Mouse (Mus musculus): ENCODE results near the gene Eif2d. TPM values are rescaled to one million over a fixed set of nuclear protein-coding genes. Genes with fewer than 3 reads are reported as not detected.

Gene Eif2d
- total RNA-seq, 1 experiment from 2014 or later = 32.8 TPM

GRCm38 (mm10) chr1:131208081-131208480 is 55.1 kb downstream of the Eif2d start:
- ATAC-seq (replicated peaks; ENCODE audit: low read depth, poor library complexity, severe bottlenecking) = no peak

GRCm38 (mm10) chr1:131208800-131209199 is 55.8 kb downstream of the Eif2d start:
- no peak for ATAC-seq (replicated peaks; ENCODE audit: low read depth, poor library complexity, severe bottlenecking)

DNA sequence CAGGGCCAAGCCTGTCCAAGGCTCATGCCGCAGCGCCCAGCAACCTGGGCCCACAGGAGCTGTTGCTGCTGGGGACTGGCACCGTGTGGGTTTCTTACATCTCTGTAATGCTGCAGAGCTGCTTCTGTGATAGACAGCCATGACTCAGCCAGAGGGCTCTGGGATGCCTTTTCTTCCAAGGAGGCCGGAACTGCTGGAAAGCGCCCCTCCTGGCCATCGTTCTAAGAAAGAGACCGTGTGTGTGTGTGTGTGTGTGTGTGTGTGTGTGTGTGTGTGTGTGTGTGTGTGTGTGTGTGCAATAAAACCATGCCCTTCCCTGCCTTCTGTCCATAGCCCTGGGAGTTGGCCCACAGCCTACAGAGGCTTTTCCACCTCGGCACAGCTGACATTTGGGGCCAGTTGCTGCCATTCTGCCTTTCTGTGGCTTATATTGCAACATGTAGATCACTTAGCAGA is 57.0 kb downstream of the Eif2d start:
- no peak for ATAC-seq (replicated peaks; ENCODE audit: low read depth, poor library complexity, severe bottlenecking)

DNA sequence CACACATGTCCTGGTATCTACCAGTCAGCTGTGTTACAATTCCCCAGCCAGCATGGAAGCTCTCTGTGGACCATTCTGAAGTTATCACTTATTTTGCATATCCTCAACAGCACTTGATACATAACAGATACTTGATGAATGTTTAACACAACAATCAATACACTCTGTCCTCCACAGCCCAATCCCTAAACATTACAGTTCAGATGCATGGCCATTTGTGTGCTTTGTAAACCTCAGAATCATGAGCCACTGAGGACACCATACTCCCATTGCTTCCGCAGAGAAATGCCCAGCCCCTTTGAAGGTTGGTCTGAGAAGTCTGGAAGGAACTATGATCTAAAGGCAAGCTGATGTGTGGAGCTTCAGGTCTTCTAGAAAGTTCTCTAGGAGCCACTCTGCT is 58.7 kb downstream of the Eif2d start:
- ATAC-seq (replicated peaks; ENCODE audit: low read depth, poor library complexity, severe bottlenecking) = no peak

- ATAC-seq (replicated peaks; ENCODE audit: low read depth, poor library complexity, severe bottlenecking) = peak; percentile 59
These were observed 60.0 kb downstream of the Eif2d start for GRCm38 (mm10) chr1:131212956-131213355.

GRCm38 (mm10) chr1:131213361-131213760 is 60.4 kb downstream of the Eif2d start:
- ATAC-seq (replicated peaks; ENCODE audit: low read depth, poor library complexity, severe bottlenecking) = no peak

- ATAC-seq (replicated peaks; ENCODE audit: low read depth, poor library complexity, severe bottlenecking) = peak; percentile 76
These were observed 66.0 kb downstream of the Eif2d start for GRCm38 (mm10) chr1:131218933-131219332.

DNA sequence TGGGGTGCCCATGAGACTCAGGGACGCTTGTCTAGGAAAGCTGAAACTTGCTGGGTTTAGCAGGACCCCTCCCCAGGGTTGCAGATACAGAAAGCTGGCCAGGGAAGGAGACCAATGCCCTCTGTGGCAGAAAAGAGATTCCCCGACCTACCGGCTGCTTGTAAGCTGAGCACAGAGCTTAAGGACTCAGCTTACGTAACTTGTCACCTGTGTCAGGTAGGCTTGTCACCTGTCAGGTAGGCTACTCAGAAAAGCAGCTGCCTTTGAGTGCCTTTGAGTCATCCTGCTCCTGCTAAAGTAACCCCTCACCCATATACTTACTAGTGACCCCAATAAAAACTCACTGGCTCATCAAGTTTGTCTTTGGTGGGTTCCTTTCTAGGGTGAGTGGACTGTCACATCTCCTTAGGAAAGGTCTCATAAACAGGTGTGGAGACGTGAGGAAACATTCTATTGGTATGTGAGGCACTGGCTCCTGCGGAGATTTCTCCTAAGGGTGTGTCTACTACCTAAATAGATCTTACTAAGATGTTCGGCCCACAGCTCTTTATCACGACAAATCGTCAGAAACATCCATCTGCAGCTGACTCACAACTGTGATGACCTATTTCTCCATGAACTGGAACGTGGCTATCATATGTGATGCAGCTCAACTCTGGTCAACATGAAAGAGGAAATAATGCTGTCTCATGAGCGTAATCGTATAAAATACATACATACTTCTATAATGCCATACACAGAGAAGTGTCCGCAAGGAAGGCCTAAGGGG is 69.0 kb downstream of the Eif2d start:
- ATAC-seq (replicated peaks; ENCODE audit: low read depth, poor library complexity, severe bottlenecking) = no peak

DNA sequence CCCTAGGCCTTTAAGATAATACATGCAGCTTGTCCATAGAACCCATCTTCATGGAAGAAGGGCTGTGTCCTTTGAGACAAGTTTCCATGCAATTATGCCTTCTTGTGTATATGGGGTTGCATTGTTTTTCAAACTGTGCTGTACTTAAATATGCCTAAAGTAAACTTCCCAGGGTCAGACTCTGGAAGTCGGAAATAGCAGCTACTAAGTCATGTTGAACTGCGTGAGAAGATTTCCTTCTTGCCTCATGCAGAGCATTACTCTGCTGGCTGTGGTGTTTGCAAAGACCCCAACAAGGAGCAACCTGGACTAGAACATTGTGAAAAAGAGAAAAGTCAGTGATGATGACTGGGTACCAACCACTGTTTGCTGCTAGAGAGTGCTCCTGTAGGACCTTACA is 70.4 kb downstream of the Eif2d start:
- no peak for ATAC-seq (replicated peaks; ENCODE audit: low read depth, poor library complexity, severe bottlenecking)

DNA sequence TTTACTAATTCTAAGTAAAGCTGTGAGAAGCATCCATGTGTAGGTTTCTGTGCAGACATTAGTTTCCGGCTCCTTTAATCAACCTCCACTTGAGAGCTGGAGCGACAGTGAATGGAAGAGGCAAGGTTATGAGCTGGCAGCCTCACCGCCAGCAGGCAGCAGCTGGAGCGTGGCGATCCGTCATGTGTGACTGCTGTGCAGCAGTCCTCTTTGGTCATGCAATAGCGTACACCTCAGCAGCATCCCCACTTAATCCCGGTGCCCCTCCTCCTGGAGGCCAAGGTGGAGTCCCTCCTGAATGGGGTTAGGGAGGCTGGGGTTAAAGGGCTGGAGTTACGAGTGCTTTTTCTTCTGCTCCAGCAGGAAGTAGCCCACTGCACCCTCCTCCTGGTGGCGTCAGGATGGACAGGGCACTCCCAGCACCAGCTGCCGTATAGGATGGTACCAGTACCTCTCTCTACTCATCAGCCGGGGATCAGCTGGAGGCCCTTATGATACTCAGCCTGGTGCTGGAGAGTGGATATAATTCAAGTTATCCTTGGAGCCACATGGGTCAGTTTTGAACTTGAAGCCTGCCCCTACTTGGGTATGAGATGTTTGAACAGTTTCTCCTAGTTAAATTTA is 72.0 kb downstream of the Eif2d start:
- ATAC-seq (replicated peaks; ENCODE audit: low read depth, poor library complexity, severe bottlenecking) = no peak

DNA sequence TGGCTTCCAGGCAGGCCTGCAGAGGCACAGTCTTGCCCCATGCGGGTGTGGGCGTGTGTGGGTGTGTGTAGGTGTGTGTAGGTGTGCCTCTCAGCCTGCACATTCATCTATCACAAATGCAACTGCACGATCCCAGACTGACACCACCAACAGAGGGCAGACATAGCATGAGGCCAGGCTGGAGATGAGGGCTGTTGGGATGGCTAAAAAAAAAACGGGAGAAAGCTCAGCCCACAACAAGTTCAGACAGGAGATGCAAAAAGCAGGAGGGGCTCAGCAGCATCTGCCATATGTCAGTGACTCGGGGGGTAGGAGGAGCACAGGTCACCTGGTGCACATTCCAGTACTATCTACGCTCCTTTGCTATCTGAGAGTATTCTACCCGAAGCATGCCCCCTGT is 75.2 kb downstream of the Eif2d start:
- ATAC-seq (replicated peaks; ENCODE audit: low read depth, poor library complexity, severe bottlenecking) = no peak

- no peak for ATAC-seq (replicated peaks; ENCODE audit: low read depth, poor library complexity, severe bottlenecking)
These were observed 75.7 kb downstream of the Eif2d start for GRCm38 (mm10) chr1:131228659-131229058.

- ATAC-seq (replicated peaks; ENCODE audit: low read depth, poor library complexity, severe bottlenecking) = no peak
These were observed 80.5 kb downstream of the Eif2d start for GRCm38 (mm10) chr1:131233527-131233926.

GRCm38 (mm10) chr1:131236077-131236476 is 83.1 kb downstream of the Eif2d start:
- ATAC-seq (replicated peaks; ENCODE audit: low read depth, poor library complexity, severe bottlenecking) = no peak

Other genes starting within 250 kb of the Eif2d start
- not detected in 2 replicates for gene Il20, start 241.7 kb upstream of the Eif2d start, total RNA-seq (2017)
- not detected in 2 replicates for gene Il19, start 213.1 kb upstream of the Eif2d start, total RNA-seq (2017)
- not detected in 2 replicates for gene Il10, start 133.3 kb upstream of the Eif2d start, total RNA-seq (2017)
- gene Mapkapk2, start 55.4 kb upstream of the Eif2d start, total RNA-seq (2017) = 124 and 128 TPM in 2 replicates
- 10.3 and 11.4 TPM in 2 replicates for gene Dyrk3, start 14.8 kb upstream of the Eif2d start, total RNA-seq (2017)
- 48.2 and 49.4 TPM in 2 replicates for gene Rassf5, start 92.1 kb downstream of the Eif2d start, total RNA-seq (2017)
- gene Ikbke, start 126.4 kb downstream of the Eif2d start, total RNA-seq (2017) = 7.2 and 7.3 TPM in 2 replicates